Mouse (Mus musculus) c-Kit-positive CD71-negative TER-119-negative erythroid progenitor cells, embryonic 14.5 days (primary cell): ENCODE data around the gene Prkaca.
"Not testable (repeated sequence)": the region's sequence is repeated elsewhere in the genome, so short reads cannot be mapped to it uniquely, and the experiment has no call there.

ENCODE experiments used
- DNase-seq: peaks from one replicate; pipeline ENCODE4 v3.0.0-alpha.2; 2013; ENCODE audit warnings: low read depth

Gene Prkaca

DNA sequence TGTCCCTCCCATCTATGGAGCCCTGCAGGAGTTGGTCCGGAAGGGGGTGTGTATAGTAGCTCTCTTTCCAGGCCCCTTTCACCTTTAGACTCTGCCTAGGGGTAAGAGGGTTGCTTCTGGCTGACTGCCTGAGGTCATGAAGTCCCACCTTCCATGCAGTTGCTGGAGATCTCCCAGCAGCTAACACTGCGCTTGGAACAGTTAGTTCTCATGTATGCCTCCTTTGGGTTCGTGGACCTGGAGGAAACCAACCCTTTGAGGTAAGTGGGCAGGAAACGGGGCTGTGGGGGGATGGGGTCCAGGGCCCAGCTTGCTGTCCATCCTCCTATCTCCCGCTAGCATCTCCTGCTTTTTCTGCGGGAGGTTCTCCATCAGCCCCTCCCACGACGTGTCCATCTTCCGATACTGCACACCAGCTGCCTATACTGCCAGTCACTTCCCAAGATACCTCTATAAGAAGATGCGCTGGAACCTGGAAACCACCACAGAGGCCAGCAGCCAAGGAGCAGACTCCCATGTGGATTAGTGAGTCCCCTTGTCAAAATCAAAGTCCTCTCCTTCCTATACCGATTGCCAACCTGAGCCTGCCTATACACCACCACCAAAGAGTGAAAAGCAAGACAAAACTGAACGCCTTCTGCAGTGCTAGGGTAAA, 30.3 kb downstream of the Prkaca start:
- DNase-seq = no peak

DNA sequence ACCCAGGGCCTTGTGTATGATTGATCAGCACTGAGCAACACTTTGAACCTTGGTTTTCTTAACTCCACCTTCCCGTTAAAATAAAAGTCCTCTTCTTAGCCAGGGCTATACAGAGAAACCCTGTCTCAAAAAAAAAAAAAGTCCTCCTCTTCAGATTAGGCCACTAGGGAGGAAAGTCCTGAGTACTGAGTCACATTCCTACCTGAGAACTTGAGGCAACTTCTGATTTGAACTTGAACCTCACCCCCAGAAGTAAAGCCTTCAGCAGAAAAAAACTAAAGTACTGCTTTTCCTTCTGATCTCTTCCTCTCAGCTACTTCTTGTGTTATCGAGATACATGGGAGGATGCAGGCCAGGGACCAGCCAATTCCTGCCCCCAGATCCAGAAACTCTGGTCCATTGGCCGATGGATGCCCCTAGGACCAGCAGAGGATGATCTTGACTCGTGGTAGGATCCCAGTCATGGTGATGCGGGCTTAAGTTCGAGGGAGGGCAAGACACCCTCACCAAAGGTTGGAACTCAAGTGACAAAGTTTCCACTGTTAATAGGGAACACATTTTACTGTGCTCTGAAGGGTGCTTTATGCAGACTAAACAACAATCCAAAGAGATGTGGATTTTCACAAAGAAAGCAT, 30.9 kb downstream of the Prkaca start:
- no peak for DNase-seq

DNA sequence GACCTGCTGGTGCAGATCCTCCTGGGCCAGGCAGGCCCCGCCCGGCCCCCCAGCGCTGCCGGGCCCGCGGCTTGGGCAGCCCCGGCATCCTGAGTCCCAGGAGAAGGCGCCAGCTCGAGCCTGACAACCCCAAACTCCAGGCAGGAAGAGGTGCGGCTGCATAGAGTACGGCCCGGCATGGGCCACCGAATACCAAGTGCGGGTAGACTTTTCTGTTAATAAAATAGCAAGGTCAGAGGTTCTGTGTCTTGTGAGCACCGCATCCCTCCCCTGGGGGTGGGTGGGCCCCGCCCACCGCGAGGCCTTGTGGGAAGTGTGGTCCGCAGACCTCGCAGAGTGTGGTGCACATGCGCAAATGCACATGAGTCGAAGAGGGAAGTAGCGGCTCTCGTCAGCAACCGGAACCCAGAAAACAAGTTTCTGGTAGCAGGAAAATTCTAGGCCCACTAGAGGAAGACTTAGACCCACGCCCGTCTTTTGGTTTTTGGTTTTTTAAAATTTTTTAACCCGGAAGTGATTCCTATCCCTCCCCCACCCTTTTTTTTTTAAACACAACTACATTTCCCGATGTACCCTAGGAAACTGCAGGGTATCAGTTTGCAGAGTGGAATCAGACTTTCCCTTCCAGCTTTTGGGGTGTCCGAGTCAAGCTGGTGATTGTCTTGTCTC, 31.9 kb downstream of the Prkaca start:
- DNase-seq = peak; percentile 94

DNA sequence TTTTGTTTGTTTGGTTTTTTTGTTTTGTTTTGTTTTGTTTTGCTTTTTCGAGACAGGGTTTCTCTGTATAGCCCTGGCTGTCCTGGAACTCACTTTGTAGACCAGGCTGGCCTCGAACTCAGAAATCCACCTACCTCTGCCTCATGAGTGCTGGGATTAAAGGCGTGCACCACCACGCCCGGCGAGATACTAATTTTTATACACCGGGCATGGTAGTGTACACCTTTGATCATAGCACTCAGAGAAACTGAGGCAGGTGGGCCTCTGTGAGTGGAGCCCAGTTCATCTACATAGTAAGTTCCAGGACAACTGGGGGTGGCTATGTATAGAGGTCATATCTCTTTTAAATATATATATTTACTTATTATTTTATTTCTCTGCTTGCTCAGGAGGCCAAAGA, 32.7 kb downstream of the Prkaca start:
- not testable (repeated sequence) for DNase-seq

DNA sequence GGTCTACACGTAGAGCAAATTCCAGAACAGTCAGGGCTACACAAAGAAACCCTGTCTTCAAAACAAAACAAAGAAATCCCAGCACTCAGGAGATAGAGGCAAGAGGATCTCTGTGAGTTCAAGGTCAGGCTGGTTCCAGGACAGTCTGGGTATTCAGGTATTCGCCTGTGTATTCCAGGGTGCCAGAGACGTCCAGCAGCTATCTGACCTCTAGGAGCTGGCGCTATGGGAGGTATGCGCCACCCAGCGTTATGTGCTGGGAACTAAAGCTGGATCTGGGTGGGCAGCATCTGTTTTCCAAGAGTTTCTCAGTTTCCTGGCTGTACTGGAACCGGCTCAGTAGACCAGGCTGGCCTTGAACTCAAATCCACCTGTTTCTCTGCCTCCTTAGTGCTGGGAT, 35.6 kb downstream of the Prkaca start:
- DNase-seq = no peak

DNA sequence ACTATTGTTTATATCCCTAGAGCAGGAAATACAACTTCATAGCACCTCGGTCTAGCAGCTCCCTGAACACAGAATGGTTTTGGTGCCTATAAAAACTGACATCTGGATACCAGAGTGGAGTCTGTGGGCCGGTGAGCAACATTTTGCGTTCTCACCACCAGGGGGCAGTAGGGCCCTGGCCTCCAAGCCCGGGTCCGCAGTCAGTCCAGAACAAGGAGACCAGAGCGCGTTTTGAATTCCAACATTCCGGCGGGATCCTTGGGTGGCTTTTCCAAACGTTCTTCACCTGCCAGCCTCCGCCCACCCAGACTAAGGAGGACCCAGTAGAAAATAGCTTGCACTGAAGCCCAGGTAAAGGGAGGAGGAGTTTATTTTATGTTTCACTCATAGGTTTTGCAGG, 37.1 kb downstream of the Prkaca start:
- DNase-seq = no peak

DNA sequence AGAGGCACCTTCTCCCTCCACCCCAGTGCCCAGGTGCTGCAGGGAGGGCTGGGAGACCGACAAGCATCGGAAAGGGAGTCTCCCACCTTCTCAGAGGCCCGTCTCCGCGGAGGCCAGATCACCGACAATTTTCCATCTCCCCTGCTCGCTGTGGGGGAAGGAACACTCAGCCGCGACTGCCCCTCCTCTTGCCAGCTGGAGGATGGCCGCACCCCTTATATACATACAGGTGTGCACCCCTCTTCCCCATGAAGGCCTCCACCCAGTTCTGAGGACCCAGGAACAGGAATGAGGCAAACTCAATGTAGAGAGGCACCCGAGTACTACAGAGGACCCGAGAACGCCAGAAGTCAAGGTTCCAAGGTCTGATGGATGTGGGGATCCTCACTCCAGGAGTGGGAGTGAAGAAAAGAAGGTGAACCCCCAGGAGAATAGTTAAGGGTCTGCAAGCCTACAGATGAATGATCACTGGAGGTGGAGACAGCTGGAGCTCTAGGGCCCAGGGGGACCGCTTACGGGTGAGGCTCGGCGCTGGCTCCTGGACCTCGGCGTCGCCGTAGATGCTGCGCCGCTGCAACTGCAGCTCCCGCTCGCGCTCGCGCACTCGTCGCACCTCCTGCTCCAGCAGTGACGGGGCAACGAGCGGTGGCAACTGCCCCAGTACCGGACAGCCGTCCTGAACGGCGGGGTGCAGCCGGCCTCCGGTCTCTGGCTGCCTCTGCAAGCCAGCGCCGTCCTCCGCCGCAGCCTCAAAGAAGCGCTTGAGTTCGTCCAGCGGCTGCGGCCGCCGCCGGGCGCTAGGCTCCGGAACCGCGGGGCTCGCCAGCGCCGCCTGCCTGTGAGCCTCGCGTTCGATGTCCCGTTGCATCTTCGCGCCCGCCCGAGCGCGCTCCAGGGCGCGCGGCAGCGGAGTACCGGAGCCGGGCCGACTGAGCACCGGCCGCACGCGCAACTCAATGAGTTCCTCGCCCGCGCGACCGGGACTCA, 38.1 kb downstream of the Prkaca start:
- DNase-seq = no peak

DNA sequence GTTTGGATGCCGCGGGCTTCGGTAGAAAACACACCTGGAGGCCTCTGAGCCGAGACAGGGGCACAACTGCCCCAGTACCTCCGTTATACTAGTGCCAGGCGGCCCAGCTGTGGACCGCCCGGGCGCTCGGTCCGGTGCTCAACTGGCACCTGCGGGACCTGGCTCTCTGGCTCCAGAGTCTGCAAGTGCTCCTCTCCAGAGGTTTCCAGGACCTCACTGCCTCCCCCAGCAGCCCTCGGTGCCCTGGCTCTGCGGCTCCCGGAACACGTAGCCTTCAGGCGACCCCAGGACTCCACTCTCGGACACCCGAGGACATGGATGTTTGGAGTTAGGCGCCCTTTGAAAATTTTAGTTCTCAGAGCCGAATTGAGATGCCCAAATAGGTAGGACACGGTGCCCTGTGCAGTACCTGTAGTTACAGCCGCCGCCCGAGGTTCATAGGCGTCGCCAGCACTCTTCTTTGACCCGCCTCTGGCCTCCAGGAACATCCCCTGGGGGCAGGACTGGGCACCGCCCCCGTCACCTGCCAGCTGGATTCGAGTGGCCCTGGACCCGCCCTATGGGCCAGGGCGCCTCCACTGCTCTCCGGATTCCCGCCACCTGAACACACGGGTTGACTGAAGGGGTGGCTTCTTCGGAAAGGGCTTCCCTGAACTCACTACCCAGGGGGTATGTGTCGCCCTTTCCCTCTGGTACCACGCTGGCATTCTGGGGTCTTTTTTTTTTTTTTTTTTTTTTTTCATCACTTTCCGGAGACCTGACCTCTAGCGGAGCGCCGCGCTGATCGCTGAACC, 39.1 kb downstream of the Prkaca start, which contains the start of gene 2210011C24Rik:
Gene 2210011C24Rik, minus strand, starts transcription at position 467 of the 794 bp plus-strand sequence.
- DNase-seq = no peak

DNA sequence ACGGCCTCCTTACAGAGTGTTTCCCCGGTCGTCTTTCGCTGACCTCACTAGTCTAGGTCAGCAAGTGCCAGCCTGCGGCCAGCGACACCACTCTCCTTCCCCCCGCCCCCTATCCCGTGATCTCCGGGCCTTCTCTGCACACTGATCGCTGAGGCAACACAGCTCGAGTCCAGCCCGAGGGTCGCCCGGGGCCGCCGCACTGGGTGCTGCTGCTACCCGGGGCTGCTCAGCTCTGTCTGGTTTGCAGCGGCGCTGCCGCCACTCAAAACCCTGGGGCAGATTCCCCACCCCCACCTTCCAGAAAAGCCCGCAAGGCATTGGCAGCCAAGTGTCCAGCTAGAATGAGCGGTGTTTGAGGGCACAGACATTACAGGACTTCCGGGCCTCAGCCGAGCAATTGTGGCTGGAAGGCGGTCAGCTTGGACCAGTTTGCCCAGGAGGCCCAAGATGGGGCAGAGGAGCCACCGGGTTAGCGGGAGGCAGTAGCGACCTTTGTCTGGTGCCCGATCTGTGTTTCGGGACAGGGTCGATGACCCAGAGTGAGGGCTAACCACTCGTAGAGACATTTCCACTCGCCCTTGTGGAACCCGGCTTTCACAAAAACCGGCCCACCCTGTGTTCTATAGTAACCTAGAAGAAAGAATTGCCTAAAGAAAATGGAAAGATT, 39.8 kb downstream of the Prkaca start:
- no peak for DNase-seq

DNA sequence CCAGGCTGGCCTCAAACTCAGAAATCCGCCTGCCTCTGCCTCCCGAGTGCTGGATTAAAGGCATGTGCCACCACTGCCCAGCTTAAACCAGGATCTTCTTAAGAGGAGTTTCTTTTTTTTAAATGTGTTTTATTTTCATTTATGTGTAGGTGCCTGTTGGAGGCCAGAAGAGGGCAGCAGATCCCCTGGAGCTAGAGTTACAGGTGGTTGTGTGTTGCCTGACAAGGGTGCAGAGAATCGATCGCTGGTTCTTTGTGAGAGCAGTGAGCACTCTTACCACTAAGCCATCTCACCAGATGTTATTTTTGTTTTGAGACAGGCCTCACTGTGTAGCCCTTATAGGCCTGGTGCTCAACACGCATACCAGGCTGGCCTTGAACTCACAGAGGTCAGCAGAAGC, 43.0 kb downstream of the Prkaca start:
- no peak for DNase-seq

DNA sequence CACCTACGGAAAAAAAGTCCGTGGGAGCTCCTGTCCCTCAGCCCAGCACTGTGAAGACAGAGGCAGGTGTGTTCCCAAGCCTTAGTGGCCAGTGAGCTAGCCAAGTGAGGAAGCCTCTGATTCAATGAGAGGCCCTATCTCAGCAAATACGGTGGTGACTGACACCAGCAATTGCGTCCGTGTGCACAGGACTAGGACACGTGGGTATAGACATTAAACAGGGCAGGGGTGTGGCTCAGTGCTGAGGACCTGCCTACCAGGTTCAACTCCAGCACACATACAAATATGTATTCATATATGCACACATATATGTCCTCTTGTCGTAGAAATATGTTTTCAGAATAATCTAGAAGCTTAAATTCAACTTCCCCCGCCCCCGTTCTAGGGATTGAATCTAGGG, 46.9 kb downstream of the Prkaca start:
- DNase-seq = no peak

DNA sequence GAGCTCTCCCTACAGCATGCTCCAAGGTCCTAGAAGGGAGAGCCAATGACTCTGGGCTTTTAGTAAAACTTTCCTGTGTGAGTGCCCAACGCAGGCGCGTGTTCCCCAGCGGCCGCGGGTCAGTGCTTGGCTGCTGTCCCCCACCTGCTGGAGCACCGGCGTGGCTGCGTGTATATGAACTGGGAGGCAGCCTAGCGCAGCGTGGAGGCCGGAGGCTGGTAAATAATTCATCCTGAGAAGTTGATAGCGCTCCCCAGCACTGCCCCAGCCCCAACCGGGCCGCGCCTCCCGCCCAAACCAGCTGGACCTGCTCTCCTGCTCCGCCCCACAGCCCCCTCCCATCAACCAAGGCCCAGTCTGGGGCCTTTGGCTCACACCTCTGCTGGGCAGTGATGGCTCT, 48.3 kb downstream of the Prkaca start, which contains the start of gene Palm3:
Gene Palm3, plus strand, starts transcription at position 376 of the 400 bp plus-strand sequence.
- no peak for DNase-seq

DNA sequence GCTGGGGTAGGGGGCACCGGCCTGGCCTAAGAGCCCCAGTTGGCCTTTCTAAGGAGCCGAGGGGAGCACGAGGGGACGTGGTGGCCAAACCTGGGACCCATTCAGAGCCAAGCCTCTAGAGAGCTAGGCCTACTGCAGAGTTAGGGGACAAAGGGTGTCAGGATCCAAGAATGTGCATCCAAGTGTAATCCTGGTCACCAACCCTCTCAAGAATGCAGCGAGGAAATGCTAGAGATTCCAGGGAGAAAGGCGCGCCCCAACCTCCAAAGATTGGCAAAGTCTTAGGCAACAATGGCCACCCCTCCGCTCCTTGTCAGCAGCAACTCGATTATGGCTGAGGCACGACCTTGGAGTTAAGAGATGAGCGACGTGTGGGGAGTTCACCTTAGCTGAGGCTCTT, 48.8 kb downstream of the Prkaca start:
- DNase-seq = no peak

DNA sequence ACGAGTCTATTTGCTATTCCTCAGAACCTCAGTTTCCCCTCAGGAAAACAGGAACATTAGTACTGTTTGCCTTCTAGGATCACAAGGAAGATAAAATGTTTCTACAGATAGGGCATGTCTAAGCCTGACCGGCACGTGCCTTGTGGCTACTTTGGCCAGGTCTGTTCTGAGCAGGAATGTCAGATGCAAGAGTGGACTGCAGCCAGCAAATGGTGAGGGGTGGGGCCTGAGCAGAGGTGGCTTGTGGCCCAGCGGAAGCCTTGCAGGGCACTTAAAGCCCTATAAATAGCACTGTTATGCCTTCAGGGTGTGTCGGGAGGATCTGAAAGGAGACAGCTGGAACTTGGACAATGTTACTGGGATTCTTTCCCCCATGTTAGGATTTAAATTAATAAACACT, 50.3 kb downstream of the Prkaca start:
- DNase-seq = no peak

DNA sequence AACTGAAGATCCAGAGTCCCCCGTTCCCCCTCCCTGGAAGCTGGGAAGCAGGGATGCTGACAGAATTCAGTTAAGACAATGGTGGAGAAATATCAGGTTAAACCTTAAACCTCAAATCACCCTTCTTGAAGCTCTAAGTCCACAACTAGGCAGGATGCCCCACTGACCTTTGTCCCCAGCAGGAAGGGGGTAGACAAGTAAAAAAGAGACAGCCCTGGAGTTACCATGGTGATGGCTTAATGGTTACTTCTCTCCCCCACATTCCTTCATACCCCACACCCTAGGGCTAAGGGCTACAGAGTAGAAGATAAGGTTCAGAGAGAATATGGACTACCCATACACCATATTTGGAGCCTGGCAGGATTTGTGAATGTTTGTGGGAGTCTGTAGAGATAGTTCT, 50.8 kb downstream of the Prkaca start:
- no peak for DNase-seq

DNA sequence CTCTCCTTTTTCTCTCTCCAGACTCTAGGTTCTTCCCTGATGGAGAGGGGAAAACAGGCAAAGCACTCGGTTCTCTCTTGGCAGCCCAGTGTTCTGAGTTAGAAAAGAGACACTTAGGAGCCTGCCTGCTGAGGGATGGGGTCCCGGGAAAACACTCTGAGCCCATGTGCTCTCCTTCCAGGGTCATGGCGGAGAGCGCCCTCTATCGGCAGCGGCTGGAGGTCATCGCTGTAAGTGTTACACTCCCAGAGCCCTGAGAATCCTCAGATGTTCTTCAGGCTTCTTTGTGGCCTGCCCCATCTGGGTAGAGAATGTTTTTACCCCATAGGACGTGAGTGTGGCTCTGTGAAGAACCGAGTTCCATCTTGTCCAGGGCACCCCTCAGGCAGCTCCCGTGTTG, 51.4 kb downstream of the Prkaca start:
- DNase-seq = peak; percentile 54

DNA sequence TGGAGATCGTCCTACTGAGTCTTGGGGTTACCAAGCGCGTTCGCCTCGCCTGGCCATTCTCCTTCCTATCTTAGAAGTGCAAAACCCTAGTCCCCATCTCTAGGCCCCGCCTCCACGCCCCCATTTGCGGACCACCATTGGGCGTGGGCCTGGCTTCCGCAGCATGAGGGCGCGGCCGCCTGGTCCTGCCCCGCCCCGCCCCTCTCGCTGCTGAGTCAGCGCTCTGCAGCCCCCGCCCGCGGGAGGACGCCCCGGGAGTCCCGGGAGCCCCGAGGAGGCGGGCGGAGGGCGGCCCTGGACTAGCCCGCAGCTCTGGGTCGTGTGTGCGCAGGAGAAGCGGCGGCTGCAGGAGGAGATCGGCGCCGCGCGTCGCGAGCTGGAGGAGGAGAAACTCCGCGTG, 53.1 kb downstream of the Prkaca start:
- no peak for DNase-seq

DNA sequence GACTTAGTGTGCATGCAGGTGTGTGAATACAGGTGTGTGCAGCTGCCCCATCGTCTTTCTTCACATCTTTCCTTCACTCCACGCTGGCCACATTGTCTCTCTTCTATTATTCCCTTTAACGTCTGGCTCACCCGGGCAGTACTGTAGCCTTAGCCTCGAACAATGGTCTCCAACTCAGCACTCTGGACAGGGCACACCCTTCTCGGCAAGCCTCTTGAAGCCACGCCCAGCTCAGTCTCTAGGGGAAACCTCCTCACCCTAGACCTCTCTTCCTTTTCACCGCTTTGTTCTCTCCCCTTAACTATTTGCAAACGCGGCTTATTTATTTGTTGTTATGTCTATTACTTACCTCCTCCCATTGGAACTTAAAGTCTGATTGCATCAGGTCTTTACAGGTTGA, 54.7 kb downstream of the Prkaca start:
- DNase-seq = peak; percentile 49

DNA sequence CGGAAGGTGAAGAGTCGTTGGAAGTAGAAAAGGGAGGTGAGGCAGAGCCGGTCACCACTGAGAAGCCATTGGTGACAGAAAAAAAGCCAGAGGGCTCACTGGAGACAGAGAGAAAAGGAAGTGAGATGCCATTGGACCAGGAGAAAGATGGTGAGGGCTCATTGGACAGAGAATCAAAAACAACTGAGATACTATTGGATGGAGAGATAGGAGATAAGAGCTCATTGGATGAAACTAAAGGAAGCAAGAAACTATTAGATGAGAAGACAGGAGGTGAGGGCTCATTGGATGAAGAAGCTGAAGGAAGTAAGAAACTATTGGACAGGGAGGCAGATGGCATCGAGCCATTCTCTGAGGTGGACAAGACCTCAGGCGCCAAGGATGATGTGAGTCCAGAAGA, 56.5 kb downstream of the Prkaca start:
- no peak for DNase-seq

DNA sequence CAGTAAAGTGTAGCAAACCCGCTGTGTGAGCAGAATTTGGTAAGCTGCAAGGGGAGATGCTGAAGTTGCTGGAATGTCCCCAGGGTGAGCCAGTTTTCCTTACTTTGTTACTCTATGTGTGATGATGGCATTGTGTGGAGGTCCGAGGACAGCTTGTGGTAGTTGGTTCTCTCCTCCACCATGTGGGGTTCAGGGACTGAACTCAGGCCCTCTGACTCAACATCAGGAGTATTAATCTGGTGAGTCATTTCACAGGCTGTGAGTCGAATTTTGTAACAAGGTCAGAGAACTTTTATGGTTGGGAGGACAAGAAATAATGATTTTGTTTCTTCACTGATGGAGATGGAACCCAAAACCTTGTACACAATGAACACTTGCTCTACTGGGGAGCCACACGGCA, 60.0 kb downstream of the Prkaca start:
- no peak for DNase-seq

DNA sequence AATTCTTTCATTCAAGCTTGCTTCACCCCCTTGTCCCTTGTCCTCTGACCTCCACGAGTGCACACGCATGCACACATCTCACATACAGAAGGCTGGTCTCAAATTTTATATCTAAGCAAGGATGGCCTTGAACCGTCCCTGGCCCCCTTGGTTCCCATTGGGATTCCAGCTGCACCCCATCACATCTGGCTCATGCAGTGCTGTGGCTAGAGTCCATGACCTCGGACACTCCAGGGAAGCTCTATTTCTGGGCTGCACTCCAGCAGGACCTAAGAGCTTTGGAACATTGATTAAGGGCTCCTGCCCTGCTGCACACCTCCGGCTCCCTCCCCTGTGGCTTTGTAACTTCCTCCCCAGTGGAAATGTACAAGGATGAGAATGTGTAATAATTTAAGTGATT, 65.2 kb downstream of the Prkaca start:
- no peak for DNase-seq
